Mouse (Mus musculus): ENCODE data around the gene Ndufs1.

Ndufs1 gene

DNA sequence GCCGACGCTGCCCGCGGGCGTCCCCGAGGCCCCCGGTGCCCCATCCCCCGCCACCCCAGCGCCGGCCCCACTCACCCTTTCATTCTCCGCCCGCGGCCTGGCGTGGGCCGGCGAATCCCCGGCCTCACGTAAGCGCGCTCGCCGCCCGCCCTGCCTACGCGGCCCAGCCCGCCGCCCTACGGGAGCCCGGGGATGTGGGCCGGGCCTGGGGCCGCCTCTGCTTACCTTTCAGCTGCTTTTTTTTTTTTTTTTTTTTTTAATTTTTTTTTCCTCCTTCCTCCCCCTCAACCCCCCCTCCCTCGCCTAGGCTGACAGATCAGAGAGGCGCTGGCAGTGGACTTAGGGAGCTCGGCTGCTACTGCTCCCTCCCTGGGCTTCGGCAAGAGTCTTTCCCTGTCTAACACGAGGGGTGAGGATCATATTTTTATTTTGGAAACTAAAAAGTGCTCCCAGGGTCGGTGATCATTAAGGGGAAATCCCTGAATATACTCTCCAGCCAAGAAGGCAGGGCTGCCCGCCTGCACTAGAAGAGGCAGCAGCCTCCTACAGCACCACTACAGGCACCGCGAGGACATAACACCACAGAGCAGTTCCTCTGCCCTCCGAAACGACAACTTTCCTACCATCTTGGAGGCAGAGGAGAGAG is 62.4 kb downstream of the Ndufs1 start, which contains the start of gene Ino80d:
Ino80d (minus strand) TSS at position 532 of the 646 bp plus-strand sequence.
- peak; percentile 86 for DNase-seq

DNA sequence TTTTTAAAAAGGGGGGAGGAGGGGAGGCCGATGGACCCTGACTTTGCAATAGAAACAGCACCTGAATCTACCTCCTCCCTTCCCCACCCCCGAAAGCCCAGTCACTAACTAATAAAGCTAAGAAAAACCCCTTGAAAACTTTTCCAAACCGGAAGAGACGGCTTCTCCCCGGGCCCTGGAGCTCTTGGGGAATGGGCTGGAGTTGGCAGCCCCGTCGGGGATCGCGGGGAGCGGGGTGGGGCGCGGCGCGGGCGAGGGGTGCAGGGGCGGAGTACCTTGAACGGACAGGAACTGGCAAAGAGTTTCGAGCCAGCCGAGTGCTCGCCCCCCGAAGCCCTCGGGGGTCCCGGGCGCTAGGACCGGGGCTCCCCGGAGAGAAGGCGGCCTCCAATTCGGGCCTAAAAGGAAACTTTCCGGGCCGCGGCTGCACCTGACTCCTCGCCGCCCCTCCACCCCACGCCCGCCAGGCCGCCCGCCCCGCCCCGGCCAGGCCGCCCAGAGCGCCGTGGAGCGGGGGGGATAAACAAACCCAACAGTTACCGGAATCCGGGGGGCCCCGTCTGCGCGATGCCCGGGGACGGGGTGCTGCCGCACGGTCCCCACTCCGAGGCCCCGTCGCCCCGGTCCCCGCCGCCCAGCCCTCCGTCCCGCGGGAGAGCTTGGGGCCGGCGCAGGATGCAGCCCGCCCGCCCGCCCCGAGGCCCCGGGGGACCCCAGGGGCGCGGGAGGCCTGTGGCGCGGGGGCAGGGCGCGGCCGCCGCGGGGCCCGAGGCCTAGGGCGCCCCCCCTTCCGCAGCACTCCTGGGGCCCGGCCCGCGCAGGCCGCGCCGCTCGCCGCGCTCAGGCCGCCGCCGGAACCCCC is 63.1 kb downstream of the Ndufs1 start:
- peak; percentile 74 for DNase-seq

DNA sequence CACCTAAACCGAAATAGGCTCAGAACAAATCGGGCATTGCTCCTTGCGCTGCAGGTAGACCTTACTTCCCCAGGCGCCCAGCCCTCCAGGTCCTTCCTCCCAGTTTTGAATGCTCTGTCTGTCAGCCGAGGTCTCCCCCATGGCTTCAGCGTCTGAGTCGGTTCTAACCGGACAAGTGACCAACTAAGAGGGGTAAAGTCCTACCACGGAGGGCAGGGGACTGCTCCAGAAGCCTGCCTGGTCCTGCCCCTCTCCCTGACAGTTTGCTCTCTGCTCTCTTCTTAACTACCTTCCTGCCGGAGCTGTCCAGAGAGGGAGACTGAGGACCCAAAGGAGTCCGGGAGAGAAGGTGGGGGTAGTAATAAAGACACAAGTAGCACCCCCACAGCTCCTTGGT is 63.8 kb downstream of the Ndufs1 start:
- DNase-seq: peak; percentile 74

DNA sequence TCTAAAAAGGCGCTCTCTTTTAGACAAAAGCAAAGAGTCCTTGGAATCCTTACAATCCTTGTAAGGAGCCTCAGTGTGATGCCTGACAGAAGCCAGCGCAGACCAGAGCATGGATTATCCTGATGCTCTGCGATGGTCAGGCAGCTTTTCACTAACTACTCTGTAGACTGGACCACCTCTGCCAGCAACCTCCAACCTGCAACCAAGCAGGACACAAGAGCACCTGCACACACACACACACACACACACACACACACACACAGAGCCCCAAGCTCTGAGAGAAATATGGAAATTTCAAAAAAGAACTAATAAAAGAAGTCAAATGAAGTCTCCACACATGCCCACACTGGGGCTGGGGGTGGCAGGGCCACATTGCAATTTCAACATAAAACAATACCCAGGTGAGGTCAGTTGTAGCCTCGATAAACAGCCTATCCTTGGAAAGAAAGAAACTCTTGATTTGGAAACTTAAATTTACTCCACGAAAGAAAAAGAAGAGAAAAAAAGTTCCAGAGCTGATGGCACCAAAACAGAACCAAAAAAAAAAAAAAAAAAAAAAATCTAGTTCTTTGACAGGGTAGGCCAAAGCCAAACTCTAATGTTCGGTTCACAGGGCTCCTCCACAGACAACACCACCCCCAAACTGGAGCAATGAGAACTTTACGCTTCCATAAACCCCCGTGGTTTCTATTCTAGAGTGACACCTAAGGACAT is 64.3 kb downstream of the Ndufs1 start:
- peak; percentile 15 for DNase-seq

DNA sequence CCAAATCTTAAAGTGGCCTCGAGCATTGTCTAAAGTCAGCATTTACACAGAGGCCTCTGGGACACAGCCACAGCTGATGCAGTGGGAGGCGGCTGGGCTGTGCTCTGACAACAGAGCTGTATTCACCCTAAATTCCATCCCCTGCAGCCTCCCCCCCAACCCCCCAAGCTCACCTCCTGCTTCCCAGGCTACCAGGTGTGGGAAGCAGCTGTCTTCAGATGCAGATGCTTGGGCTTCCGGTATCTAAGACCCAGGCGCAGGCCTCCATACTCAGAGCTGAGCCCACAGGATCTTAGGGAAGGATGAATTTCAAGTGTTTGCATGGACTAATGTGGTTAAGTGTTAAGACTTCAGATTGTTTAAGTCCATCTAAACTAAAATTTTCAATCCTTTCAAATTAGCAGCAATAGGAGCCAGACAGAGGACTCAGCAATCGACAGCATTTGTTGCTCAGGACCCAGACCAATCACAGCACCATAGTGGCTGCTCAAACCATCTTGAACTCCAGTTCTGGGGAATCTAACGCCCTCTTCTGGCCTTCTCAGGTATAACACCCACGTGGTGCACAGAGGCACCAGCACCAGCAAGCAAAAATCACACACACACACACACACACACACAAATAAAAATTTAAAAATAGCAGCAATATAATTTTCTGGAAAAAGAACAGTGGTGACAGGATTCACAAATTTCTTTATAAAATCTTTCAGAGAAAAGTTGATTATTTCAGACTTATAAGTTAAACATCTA is 65.9 kb downstream of the Ndufs1 start:
- DNase-seq: no peak

DNA sequence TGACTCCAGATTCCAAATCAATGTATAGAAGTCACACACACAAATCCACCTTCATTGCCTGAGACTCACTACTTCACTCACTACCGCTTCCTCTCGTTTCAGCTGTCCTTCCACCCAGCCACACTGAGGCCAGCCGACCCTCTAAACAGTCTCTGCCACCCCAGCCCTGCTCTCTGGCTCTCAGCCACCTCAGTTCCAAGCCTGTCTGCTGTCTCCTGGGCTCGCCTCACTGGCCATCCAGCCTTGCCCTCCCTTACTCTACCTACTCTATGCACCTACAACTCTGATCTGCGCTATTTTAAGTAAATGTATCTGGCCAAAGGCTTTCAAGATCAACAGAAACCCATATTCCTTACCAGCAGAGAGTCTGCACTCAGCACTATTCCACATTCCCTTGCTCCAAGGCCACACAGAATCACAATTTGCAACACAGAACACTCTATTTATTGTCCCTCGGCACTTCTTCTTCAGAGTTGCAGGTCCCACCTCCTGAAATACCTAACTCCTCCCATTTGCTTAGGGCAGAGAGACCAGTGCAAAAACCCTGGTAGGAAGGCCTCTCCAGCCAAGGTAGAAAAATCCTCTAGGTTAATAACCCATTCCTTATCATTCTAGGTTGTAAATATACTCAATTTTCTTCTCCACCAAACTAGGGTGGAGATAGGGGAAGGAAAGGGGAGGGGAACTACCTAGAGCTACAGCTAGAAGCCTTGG is 68.9 kb downstream of the Ndufs1 start:
- no peak for DNase-seq

DNA sequence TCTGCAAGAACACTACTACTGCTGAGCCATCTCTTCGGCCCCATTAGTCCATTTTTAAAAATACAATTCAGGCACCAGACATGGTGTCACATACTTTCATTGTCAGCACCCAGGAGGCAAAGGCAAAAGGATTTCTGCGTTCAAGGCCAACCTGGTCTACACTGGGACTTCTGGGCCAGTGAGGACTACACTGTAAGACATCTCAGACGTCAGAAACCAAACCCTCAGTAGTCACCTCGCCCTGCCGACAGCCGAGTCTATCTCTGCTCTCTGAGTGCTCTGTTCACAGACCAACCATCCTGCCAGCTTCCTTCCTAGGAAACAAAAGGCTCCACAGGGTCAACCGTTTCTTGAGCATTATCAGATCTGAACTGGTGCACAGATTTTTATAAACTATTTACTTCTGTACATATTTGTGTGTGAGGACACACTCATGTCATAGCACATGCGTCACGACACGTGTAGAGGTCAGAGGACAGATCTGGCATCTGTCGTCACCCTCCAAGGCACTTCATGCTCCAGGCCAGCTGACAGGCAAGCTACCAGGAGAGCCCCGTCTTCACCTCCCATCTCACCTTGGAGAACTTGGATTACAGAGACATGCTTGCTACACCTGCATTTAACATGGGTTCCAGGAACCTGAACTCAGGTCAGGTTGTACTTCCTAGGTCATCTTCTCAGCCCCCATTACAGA is 73.7 kb downstream of the Ndufs1 start:
- no peak for DNase-seq

DNA sequence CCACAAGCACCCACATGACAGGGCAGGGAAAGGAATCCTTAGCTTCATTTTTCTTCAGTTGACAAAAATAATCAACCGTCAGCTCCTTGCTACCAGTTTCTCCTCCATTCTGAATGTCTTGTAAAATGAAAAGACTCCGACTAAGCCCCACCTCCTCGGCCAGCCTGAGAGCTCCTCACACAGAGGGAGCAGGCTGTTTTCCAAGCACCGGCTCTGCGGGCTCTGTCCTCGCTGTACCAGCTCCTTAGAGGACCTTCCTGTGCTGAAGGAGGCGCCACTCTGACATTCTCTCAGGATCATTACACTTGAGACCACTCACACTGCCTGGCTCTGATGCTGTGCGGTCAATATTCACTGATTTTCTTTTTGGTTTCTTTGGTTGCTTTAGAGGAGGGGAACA is 76.4 kb downstream of the Ndufs1 start:
- DNase-seq: no peak

DNA sequence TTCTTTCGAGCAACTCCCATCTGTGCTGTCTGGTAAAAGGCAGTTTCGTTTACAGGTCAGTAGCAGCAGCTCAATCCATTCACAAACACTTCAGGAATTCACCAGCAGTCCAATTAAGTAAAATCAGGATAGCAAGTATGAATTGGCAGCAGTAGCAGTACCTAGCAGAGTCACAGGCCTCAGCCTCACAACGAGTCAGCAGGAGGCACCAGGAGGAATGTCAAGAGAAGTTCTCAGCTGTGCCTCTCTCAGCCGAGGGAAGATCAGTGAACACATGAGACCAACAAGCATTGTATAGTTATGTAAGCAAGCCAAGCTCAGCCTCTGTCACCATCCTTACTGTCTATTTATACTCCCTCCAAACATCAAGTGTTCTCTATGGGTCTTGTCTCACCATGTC is 77.8 kb downstream of the Ndufs1 start:
- DNase-seq: no peak

DNA sequence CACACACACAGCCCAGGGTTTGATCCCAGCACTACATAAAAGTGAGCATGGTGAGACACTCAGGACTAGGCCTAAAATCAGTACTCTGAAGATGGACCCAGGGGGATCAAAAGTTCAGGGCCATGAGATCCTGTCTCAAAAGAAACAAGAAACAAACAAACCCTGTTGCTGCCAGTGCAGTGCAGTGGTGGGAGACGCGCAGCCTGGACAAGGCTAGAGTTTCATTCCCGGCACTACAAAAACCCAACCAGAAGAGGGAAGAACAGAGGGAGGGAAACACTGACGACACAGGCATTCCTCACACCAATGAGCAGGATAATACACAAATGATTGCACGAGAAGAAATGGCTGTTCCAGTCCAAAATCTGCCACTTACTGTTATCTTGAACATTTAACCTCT is 80.6 kb downstream of the Ndufs1 start:
- no peak for DNase-seq
